Mouse (Mus musculus) right cerebral cortex, postnatal 4 days (tissue): ENCODE results near the gene Atp6v1g3.

Experiments used
- DNase-seq: peaks from one replicate; pipeline ENCODE4 v3.0.0-alpha.2; 2022

Gene Atp6v1g3

GRCm38 (mm10) chr1:138289455-138290425 is 16.2 kb downstream of the Atp6v1g3 start:
- no peak for DNase-seq

GRCm38 (mm10) chr1:138291463-138291862 is 17.9 kb downstream of the Atp6v1g3 start:
- no peak for DNase-seq

GRCm38 (mm10) chr1:138294487-138294886 is 20.9 kb downstream of the Atp6v1g3 start:
- DNase-seq: no peak

- DNase-seq: no peak
These were observed 24.6 kb downstream of the Atp6v1g3 start for GRCm38 (mm10) chr1:138298156-138298555.

- DNase-seq: no peak
These were observed 26.0 kb downstream of the Atp6v1g3 start for GRCm38 (mm10) chr1:138299576-138299975.

- no peak for DNase-seq
These were observed 28.4 kb downstream of the Atp6v1g3 start for GRCm38 (mm10) chr1:138301920-138302319.

- DNase-seq: no peak
These were observed 29.2 kb downstream of the Atp6v1g3 start for GRCm38 (mm10) chr1:138302756-138303155.

- no peak for DNase-seq
These were observed 29.8 kb downstream of the Atp6v1g3 start for GRCm38 (mm10) chr1:138303296-138303695.

- no peak for DNase-seq
These were observed 30.8 kb downstream of the Atp6v1g3 start for GRCm38 (mm10) chr1:138304141-138304915.

- DNase-seq: no peak
These were observed 49.1 kb downstream of the Atp6v1g3 start for GRCm38 (mm10) chr1:138322657-138323056.

- no peak for DNase-seq
These were observed 49.6 kb downstream of the Atp6v1g3 start for GRCm38 (mm10) chr1:138323076-138323630.

- no peak for DNase-seq
These were observed 52.6 kb downstream of the Atp6v1g3 start for GRCm38 (mm10) chr1:138326091-138326490.

- DNase-seq: no peak
These were observed 53.0 kb downstream of the Atp6v1g3 start for GRCm38 (mm10) chr1:138326566-138326965.

GRCm38 (mm10) chr1:138327466-138328245 is 54.1 kb downstream of the Atp6v1g3 start:
- DNase-seq: no peak

GRCm38 (mm10) chr1:138328320-138328719 is 54.8 kb downstream of the Atp6v1g3 start:
- DNase-seq: no peak

- DNase-seq: no peak
These were observed 57.0 kb downstream of the Atp6v1g3 start for GRCm38 (mm10) chr1:138330556-138330955.

GRCm38 (mm10) chr1:138331596-138331995 is 58.1 kb downstream of the Atp6v1g3 start:
- no peak for DNase-seq

GRCm38 (mm10) chr1:138334701-138335100 is 61.2 kb downstream of the Atp6v1g3 start:
- DNase-seq: no peak

- no peak for DNase-seq
These were observed 63.9 kb downstream of the Atp6v1g3 start for GRCm38 (mm10) chr1:138337417-138337816.
